Mouse (Mus musculus): ENCODE measurements at regions not wholly inside any gene's neighbourhood (a gene's known extent, or its start where the extent isn't known, plus 50 kb on each side); places are given as distances from the start of the nearest gene placed in this dataset.

- H3K27me3 ChIP-seq (ENCODE audit: control insufficient read depth, insufficient read depth, low read depth, low read length): no peaks in the 10 kb centered on the region
- H3K4me1 ChIP-seq (ENCODE audit: control insufficient read depth, insufficient read depth, low read length): no peaks in the 10 kb centered on the region; the same call in 1 of the 2 replicates
- H3K27ac ChIP-seq (ENCODE audit: low read length): no peak overlapping the region
- H3K4me2 ChIP-seq (ENCODE audit: low read length): no peak overlapping the region
- H3K4me3 ChIP-seq (ENCODE audit: low read depth, low read length): no peak overlapping the region
- ATAC-seq: no peak
- no peaks in the 10 kb centered on the region for H3K36me3 ChIP-seq (ENCODE audit: control insufficient read depth, insufficient read depth, low read length)
- WGBS: 74% methylated on average over 4 of the region's 4 CpGs
- no peak overlapping the region for H3K9ac ChIP-seq (ENCODE audit: low read depth, low read length)
- H3K9me3 ChIP-seq (replicated peaks; ENCODE audit: control insufficient read depth, low read length, poor library complexity, severe bottlenecking): no peaks in the 10 kb centered on the region
These were observed 668.0 kb downstream of the Bcl11a start for GRCm38 (mm10) chr11:24745841-24746240.

- Histone ChIP-seq H3K4me3 (ENCODE audit: low read depth, low read length) (no peak overlapping the region), H3K4me2 (ENCODE audit: low read length) (no peak overlapping the region), H3K27me3 (ENCODE audit: control insufficient read depth, insufficient read depth, low read depth, low read length) (no peaks in the 10 kb centered on the region), H3K9me3 (replicated peaks; ENCODE audit: control insufficient read depth, low read length, poor library complexity, severe bottlenecking) (no peaks in the 10 kb centered on the region), H3K27ac (ENCODE audit: low read length) (no peak overlapping the region), H3K9ac (ENCODE audit: low read depth, low read length) (no peak overlapping the region), H3K4me1 (ENCODE audit: control insufficient read depth, insufficient read depth, low read length) (no peaks in the 10 kb centered on the region), H3K36me3 (ENCODE audit: control insufficient read depth, insufficient read depth, low read length) (no peaks in the 10 kb centered on the region)
- 75% methylated on average over 7 of the region's 7 CpGs for WGBS
- ATAC-seq: no peak
These were observed 672.4 kb downstream of the Bcl11a start for GRCm38 (mm10) chr11:24750144-24750779.

GRCm38 (mm10) chr11:24758130-24758529, 680.3 kb downstream of the Bcl11a start:
- H3K4me1 ChIP-seq (ENCODE audit: control insufficient read depth, insufficient read depth, low read length): no peaks in the 10 kb centered on the region
- no peak overlapping the region for H3K27ac ChIP-seq (ENCODE audit: low read length)
- no peaks in the 10 kb centered on the region for H3K36me3 ChIP-seq (ENCODE audit: control insufficient read depth, insufficient read depth, low read length)
- no peaks in the 10 kb centered on the region for H3K9me3 ChIP-seq (replicated peaks; ENCODE audit: control insufficient read depth, low read length, poor library complexity, severe bottlenecking)
- H3K27me3 ChIP-seq (ENCODE audit: control insufficient read depth, insufficient read depth, low read depth, low read length): no peaks in the 10 kb centered on the region
- H3K9ac ChIP-seq (ENCODE audit: low read depth, low read length): no peak overlapping the region
- no peak overlapping the region for H3K4me2 ChIP-seq (ENCODE audit: low read length)
- H3K4me3 ChIP-seq (ENCODE audit: low read depth, low read length): no peak overlapping the region
- no peak for ATAC-seq

- 86% methylated on average over 7 of the region's 7 CpGs for WGBS
- ATAC-seq: no peak
These were observed 705.6 kb downstream of the Bcl11a start for GRCm38 (mm10) chr11:24783470-24783869.

GRCm38 (mm10) chr11:24789120-24789519, 711.3 kb downstream of the Bcl11a start:
- 86% methylated on average over 2 of the region's 2 CpGs for WGBS

More at GRCm38 (mm10) chr11:24783470-24783869, 705.6 kb downstream of the Bcl11a start:
- no peaks in the 10 kb centered on the region for H3K36me3 ChIP-seq (ENCODE audit: control insufficient read depth, insufficient read depth, low read length)
- H3K9ac ChIP-seq (ENCODE audit: low read depth, low read length): no peak overlapping the region
- H3K27ac ChIP-seq (ENCODE audit: low read length): no peak overlapping the region
- no peak overlapping the region for H3K4me2 ChIP-seq (ENCODE audit: low read length)
- no peaks in the 10 kb centered on the region for H3K27me3 ChIP-seq (ENCODE audit: control insufficient read depth, insufficient read depth, low read depth, low read length)
- H3K9me3 ChIP-seq (replicated peaks; ENCODE audit: control insufficient read depth, low read length, poor library complexity, severe bottlenecking): no peaks in the 10 kb centered on the region
- no peak overlapping the region for H3K4me3 ChIP-seq (ENCODE audit: low read depth, low read length)
- no peaks in the 10 kb centered on the region for H3K4me1 ChIP-seq (ENCODE audit: control insufficient read depth, insufficient read depth, low read length)

GRCm38 (mm10) chr11:24795510-24796211, 717.8 kb downstream of the Bcl11a start:
- H3K4me3 ChIP-seq (ENCODE audit: low read depth, low read length): no peak overlapping the region
- ATAC-seq: peak; percentile 88
- peaks cover 2% of the 10 kb centered on the region; the same call in 1 of the 2 replicates for H3K4me1 ChIP-seq (ENCODE audit: control insufficient read depth, insufficient read depth, low read length)
- H3K27me3 ChIP-seq (ENCODE audit: control insufficient read depth, insufficient read depth, low read depth, low read length): no peaks in the 10 kb centered on the region
- no peaks in the 10 kb centered on the region for H3K9me3 ChIP-seq (replicated peaks; ENCODE audit: control insufficient read depth, low read length, poor library complexity, severe bottlenecking)
- no peak overlapping the region for H3K27ac ChIP-seq (ENCODE audit: low read length)
- H3K4me2 ChIP-seq (ENCODE audit: low read length): no peak overlapping the region
- WGBS: 51% methylated on average over 4 of the region's 4 CpGs
- H3K9ac ChIP-seq (ENCODE audit: low read depth, low read length): no peak overlapping the region
- no peaks in the 10 kb centered on the region for H3K36me3 ChIP-seq (ENCODE audit: control insufficient read depth, insufficient read depth, low read length)

More at GRCm38 (mm10) chr11:24789120-24789519, 711.3 kb downstream of the Bcl11a start:
- Histone ChIP-seq H3K9ac (ENCODE audit: low read depth, low read length) (no peak overlapping the region), H3K9me3 (replicated peaks; ENCODE audit: control insufficient read depth, low read length, poor library complexity, severe bottlenecking) (no peaks in the 10 kb centered on the region), H3K4me1 (ENCODE audit: control insufficient read depth, insufficient read depth, low read length) (no peaks in the 10 kb centered on the region), H3K4me3 (ENCODE audit: low read depth, low read length) (no peak overlapping the region), H3K4me2 (ENCODE audit: low read length) (no peak overlapping the region), H3K27me3 (ENCODE audit: control insufficient read depth, insufficient read depth, low read depth, low read length) (no peaks in the 10 kb centered on the region), H3K27ac (ENCODE audit: low read length) (no peak overlapping the region), H3K36me3 (ENCODE audit: control insufficient read depth, insufficient read depth, low read length) (no peaks in the 10 kb centered on the region)
- ATAC-seq: no peak

GRCm38 (mm10) chr11:24804623-24805023, 726.8 kb downstream of the Bcl11a start:
- 54% methylated on average over 8 of the region's 8 CpGs for WGBS
- no peaks in the 10 kb centered on the region for H3K27me3 ChIP-seq (ENCODE audit: control insufficient read depth, insufficient read depth, low read depth, low read length)
- no peaks in the 10 kb centered on the region for H3K36me3 ChIP-seq (ENCODE audit: control insufficient read depth, insufficient read depth, low read length)
- ATAC-seq: no peak
- H3K9me3 ChIP-seq (replicated peaks; ENCODE audit: control insufficient read depth, low read length, poor library complexity, severe bottlenecking): no peaks in the 10 kb centered on the region
- H3K9ac ChIP-seq (ENCODE audit: low read depth, low read length): no peak overlapping the region
- H3K4me3 ChIP-seq (ENCODE audit: low read depth, low read length): no peak overlapping the region
- H3K4me1 ChIP-seq (ENCODE audit: control insufficient read depth, insufficient read depth, low read length): no peaks in the 10 kb centered on the region
- no peak overlapping the region for H3K27ac ChIP-seq (ENCODE audit: low read length)
- H3K4me2 ChIP-seq (ENCODE audit: low read length): no peak overlapping the region

- Histone ChIP-seq H3K9ac (ENCODE audit: low read depth, low read length) (0 out of 2 replicates have a peak overlapping the region, but pooled peaks have one; percentile 35), H3K4me1 (ENCODE audit: control insufficient read depth, insufficient read depth, low read length) (peaks cover 7% of the 10 kb centered on the region), H3K4me3 (ENCODE audit: low read depth, low read length) (no peak overlapping the region), H3K4me2 (ENCODE audit: low read length) (no peak overlapping the region), H3K27me3 (ENCODE audit: control insufficient read depth, insufficient read depth, low read depth, low read length) (no peaks in the 10 kb centered on the region), H3K27ac (ENCODE audit: low read length) (peak overlapping the region; percentile 37; the same call in 1 of the 2 replicates), H3K36me3 (ENCODE audit: control insufficient read depth, insufficient read depth, low read length) (no peaks in the 10 kb centered on the region), H3K9me3 (replicated peaks; ENCODE audit: control insufficient read depth, low read length, poor library complexity, severe bottlenecking) (no peaks in the 10 kb centered on the region)
- WGBS: 33% methylated on average over 13 of the region's 13 CpGs
- peak; percentile 67 for ATAC-seq
These were observed 751.9 kb downstream of the Bcl11a start for GRCm38 (mm10) chr11:24829578-24830401.
